Mouse (Mus musculus): ENCODE results near the gene Clic1. TPM values are rescaled to one million over a fixed set of nuclear protein-coding genes. Genes with fewer than 3 reads are reported as not detected.
A peak's percentile ranks its signal among the peaks of the same experiment; 100 is the strongest.

Clic1 gene
- polyA plus RNA-seq, 1 experiment from 2014 or later: 147 TPM

DNA sequence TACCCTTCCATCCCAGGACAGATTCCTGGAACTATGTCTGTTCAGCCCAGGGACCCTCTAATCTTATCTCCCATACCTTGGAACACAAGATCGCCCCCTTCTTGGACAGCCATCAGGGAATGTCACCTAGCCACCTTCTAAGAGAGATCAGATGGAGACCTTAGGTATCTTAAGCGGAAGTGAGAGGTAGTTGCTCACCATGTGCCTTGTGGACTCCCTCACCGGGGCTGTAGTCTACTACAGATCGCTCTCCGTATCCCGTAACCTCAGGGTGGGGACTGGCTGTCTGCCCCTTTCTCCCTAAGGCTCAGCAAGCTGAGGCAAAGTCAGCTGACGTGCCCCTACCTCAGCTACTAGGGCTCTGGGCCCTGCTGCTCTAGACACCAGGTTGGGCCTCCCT, 54.3 kb downstream of the Clic1 start:
- H3K4me1 ChIP-seq: peaks cover 7% of the 10 kb centered on the region
- ATAC-seq: no peak
- WGBS: 89% methylated on average over 7 of the region's 7 CpGs
- H3K27ac ChIP-seq: no peak overlapping the region
- H3K36me3 ChIP-seq (ENCODE audit: poor library complexity, severe bottlenecking): peaks cover 49% of the 10 kb centered on the region
- peak overlapping the region; percentile 4; the same call in 1 of the 2 replicates for H3K9ac ChIP-seq
- no peaks in the 10 kb centered on the region for H3K9me3 ChIP-seq (replicated peaks)
- no peak overlapping the region for H3K4me2 ChIP-seq
- no peak overlapping the region for H3K4me3 ChIP-seq
- H3K27me3 ChIP-seq: no peaks in the 10 kb centered on the region

DNA sequence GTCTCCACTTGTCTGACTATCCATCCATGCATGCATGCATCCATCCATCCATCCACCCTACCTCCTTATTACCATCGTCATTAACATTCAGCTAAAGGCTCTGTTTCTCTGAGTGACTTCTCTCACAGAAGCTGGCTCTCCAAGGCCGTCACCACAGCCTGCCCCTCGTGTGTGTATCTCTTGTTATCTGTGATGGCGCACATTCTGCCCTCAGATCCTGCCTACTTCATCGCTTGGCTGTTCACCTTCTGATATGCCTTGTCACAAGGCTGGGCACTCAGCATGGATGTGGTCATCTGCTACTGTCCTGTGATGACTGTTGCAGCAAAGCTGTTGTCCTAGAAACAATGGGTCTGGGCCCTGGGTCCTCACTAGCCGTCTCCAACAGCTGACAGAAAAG, 55.0 kb downstream of the Clic1 start:
- 0 out of 2 replicates have a peak overlapping the region, but pooled peaks have one; percentile 4 for H3K9ac ChIP-seq
- WGBS: 82% methylated on average over 6 of the region's 6 CpGs

DNA sequence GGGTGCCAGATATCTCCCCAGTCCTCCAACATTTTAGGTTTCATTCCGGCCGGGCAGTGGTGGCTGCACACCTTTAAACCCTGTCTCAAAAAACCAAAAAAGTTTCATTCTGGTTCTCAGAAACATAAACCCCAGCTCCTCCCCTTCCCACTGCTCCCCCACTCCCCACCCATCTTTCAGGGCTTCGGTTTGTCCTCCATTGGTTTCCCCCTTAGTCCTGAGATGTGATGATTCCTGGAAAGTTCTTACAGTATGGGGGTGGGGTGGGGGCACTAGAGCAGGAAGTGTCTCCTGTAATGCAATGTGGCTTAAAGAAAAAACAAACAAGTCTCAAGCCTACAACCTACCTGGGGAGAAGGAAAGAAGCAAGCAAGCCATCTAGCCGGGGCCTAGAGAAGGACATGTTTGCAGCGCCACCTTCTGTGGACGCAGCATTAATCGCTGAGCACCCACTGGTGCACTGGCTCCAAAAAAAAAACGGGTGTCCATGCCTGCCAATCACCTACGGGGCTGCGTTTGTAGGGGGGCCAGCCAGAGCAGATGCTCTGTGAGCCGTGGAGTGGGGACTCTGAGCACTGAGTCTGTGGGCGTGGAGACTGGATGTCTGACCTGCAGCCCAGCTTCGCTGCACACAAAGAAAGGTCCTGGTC, 56.1 kb downstream of the Clic1 start:
- Histone ChIP-seq H3K4me1 (peaks cover 7% of the 10 kb centered on the region), H3K9ac (peak overlapping the region; percentile 57; the same call in 1 of the 2 replicates), H3K27me3 (no peaks in the 10 kb centered on the region), H3K27ac (no peak overlapping the region; the same call in 1 of the 2 replicates), H3K4me2 (peak overlapping the region; percentile 49), H3K4me3 (peak overlapping the region; percentile 15; the same call in 1 of the 2 replicates), H3K9me3 (replicated peaks) (no peaks in the 10 kb centered on the region), H3K36me3 (ENCODE audit: poor library complexity, severe bottlenecking) (peaks cover 31% of the 10 kb centered on the region)
- WGBS: 23% methylated on average over 13 of the region's 13 CpGs
- ATAC-seq: no peak

More for the DNA sequence above, 55.0 kb downstream of the Clic1 start:
- Histone ChIP-seq H3K36me3 (ENCODE audit: poor library complexity, severe bottlenecking) (peaks cover 42% of the 10 kb centered on the region), H3K27ac (no peak overlapping the region), H3K9me3 (replicated peaks) (no peaks in the 10 kb centered on the region), H3K4me3 (no peak overlapping the region), H3K4me2 (no peak overlapping the region), H3K4me1 (peaks cover 7% of the 10 kb centered on the region), H3K27me3 (no peaks in the 10 kb centered on the region)
- no peak for ATAC-seq

DNA sequence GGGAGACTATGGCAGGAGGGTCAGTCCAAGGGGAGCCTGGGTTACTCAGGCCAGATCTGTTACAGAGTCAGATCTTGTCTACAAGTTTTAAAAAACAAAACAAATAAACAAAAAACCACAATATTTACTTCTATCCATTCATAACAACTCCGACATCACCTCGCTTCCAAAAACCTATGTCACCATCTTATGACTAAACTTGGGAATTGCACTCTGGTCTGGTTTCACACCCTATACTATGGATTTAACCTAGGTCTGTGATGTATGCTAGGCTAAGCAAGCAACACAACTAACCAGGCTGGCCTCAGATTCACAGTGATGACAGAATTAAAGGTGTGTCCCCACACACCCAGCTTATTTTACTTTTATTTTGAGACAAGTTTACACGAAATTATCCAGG, 56.8 kb downstream of the Clic1 start:
- WGBS: 58% methylated on average over 3 of the region's 3 CpGs
- Histone ChIP-seq H3K4me3 (no peak overlapping the region; the same call in 1 of the 2 replicates), H3K4me2 (peak overlapping the region; percentile 49)

DNA sequence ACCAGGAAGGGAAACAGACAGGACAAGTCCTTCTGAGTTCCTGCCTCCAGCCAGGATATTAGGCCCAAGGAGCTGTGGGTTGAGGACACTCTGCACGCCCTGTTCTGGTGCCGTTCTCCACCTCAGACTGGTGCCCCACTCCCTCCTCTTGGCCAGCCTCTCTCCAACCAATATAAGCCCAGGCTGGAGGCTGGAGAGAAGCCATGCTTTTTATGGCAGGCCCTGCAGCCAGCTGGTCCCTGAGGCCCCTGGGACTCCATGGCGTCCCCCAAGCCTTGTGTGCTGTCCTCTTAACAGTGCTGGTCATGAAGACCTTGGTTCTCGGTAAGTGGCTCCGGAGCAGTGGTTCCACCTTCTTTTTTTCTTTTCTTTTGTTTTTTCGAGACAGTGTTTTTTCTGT, 58.3 kb downstream of the Clic1 start, which contains the start of gene Ly6g5c:
TSS of gene Ly6g5c (plus strand) at position 183 of the 400 bp plus-strand sequence.
- whole genome bisulfite sequencing: 86% methylated on average over 6 of the region's 6 CpGs
- H3K36me3 ChIP-seq (ENCODE audit: poor library complexity, severe bottlenecking): peaks cover 9% of the 10 kb centered on the region
- H3K9ac ChIP-seq: no peak within 1 kb of the TSS
- H3K4me2 ChIP-seq: no peak within 1 kb of the TSS
- H3K9me3 ChIP-seq (replicated peaks): no peaks in the 10 kb centered on the region
- H3K27me3 ChIP-seq: no peaks in the 10 kb centered on the region
- peaks cover 7% of the 10 kb centered on the region for H3K4me1 ChIP-seq
- H3K4me3 ChIP-seq: no peak within 1 kb of the TSS
- ATAC-seq: no peak
- no peak within 1 kb of the TSS for H3K27ac ChIP-seq

More for the DNA sequence above, 56.8 kb downstream of the Clic1 start:
- no peaks in the 10 kb centered on the region for H3K27me3 ChIP-seq
- no peaks in the 10 kb centered on the region for H3K9me3 ChIP-seq (replicated peaks)
- ATAC-seq: 0 out of 2 replicates have a peak, but pooled peaks have one; percentile 27
- H3K27ac ChIP-seq: no peak overlapping the region
- H3K9ac ChIP-seq: 0 out of 2 replicates have a peak overlapping the region, but pooled peaks have one; percentile 57
- peaks cover 7% of the 10 kb centered on the region for H3K4me1 ChIP-seq
- H3K36me3 ChIP-seq (ENCODE audit: poor library complexity, severe bottlenecking): peaks cover 24% of the 10 kb centered on the region

Other genes with a start within 250 kb of the Clic1 start
- gene Cyp21a1, start 245.4 kb upstream of the Clic1 start, polyA plus RNA-seq (2015; fragmentation: Nextera tagmentation; extraction: Ambion mirVana): not detected in 2 replicates
- 36.6 and 40.0 TPM in 2 replicates for gene Stk19, start 213.0 kb upstream of the Clic1 start, polyA plus RNA-seq (2015; fragmentation: Nextera tagmentation; extraction: Ambion mirVana)
- 68.6 and 75.7 TPM in 2 replicates for gene Dxo, start 212.9 kb upstream of the Clic1 start, polyA plus RNA-seq (2015; fragmentation: Nextera tagmentation; extraction: Ambion mirVana)
- 50.1 and 57.9 TPM in 2 replicates for gene Skiv2l, start 199.8 kb upstream of the Clic1 start, polyA plus RNA-seq (2015; fragmentation: Nextera tagmentation; extraction: Ambion mirVana)
- gene Nelfe, start 199.6 kb upstream of the Clic1 start, polyA plus RNA-seq (2015; fragmentation: Nextera tagmentation; extraction: Ambion mirVana): 106 and 109 TPM in 2 replicates
- gene Cfb, start 187.4 kb upstream of the Clic1 start, polyA plus RNA-seq (2015; fragmentation: Nextera tagmentation; extraction: Ambion mirVana): 1.9 and 2.0 TPM in 2 replicates
- 7.8 and 9.7 TPM in 2 replicates for gene Zbtb12, start 170.5 kb upstream of the Clic1 start, polyA plus RNA-seq (2015; fragmentation: Nextera tagmentation; extraction: Ambion mirVana)
- gene Gm20547, start 167.9 kb upstream of the Clic1 start, polyA plus RNA-seq (2015; fragmentation: Nextera tagmentation; extraction: Ambion mirVana): not detected in 2 replicates
- 0.74 and 1.4 TPM in 2 replicates for gene C2, start 151.7 kb upstream of the Clic1 start, polyA plus RNA-seq (2015; fragmentation: Nextera tagmentation; extraction: Ambion mirVana)
- gene Ehmt2, start 151.5 kb upstream of the Clic1 start, polyA plus RNA-seq (2015; fragmentation: Nextera tagmentation; extraction: Ambion mirVana): 97.9 and 107 TPM in 2 replicates
- gene Slc44a4, start 135.5 kb upstream of the Clic1 start, polyA plus RNA-seq (2015; fragmentation: Nextera tagmentation; extraction: Ambion mirVana): not detected in 2 replicates
- 18.0 and 18.7 TPM in 2 replicates for gene Neu1, start 118.7 kb upstream of the Clic1 start, polyA plus RNA-seq (2015; fragmentation: Nextera tagmentation; extraction: Ambion mirVana)
- 0.10 and 0.12 TPM in 2 replicates for gene Hspa1b, start 90.7 kb upstream of the Clic1 start, polyA plus RNA-seq (2015; fragmentation: Nextera tagmentation; extraction: Ambion mirVana)
- gene Gm20481, start 80.1 kb upstream of the Clic1 start, polyA plus RNA-seq (2015; fragmentation: Nextera tagmentation; extraction: Ambion mirVana): not detected in 2 replicates
- gene Hspa1a, start 77.8 kb upstream of the Clic1 start, polyA plus RNA-seq (2015; fragmentation: Nextera tagmentation; extraction: Ambion mirVana): 1.5 and 1.6 TPM in 2 replicates
- 1.00 and 1.3 TPM in 2 replicates for gene Hspa1l, start 77.3 kb upstream of the Clic1 start, polyA plus RNA-seq (2015; fragmentation: Nextera tagmentation; extraction: Ambion mirVana)
- gene Lsm2, start 68.1 kb upstream of the Clic1 start, polyA plus RNA-seq (2015; fragmentation: Nextera tagmentation; extraction: Ambion mirVana): 203 and 213 TPM in 2 replicates
- 88.4 and 104 TPM in 2 replicates for gene Vars, start 49.0 kb upstream of the Clic1 start, polyA plus RNA-seq (2015; fragmentation: Nextera tagmentation; extraction: Ambion mirVana)
- 0.18 and 0.20 TPM in 2 replicates for gene Vwa7, start 33.4 kb upstream of the Clic1 start, polyA plus RNA-seq (2015; fragmentation: Nextera tagmentation; extraction: Ambion mirVana)
- gene Sapcd1, start 21.9 kb upstream of the Clic1 start, polyA plus RNA-seq (2015; fragmentation: Nextera tagmentation; extraction: Ambion mirVana): 7.2 and 7.8 TPM in 2 replicates
- 4.5 and 5.9 TPM in 2 replicates for gene Msh5, start 3.2 kb upstream of the Clic1 start, polyA plus RNA-seq (2015; fragmentation: Nextera tagmentation; extraction: Ambion mirVana)
- gene Ddah2, start 9.1 kb downstream of the Clic1 start, polyA plus RNA-seq (2015; fragmentation: Nextera tagmentation; extraction: Ambion mirVana): 543 and 566 TPM in 2 replicates
- not detected in 2 replicates for gene Ly6g6c, start 15.4 kb downstream of the Clic1 start, polyA plus RNA-seq (2015; fragmentation: Nextera tagmentation; extraction: Ambion mirVana)
- 0.29 and 0.56 TPM in 2 replicates for gene Mpig6b, start 16.2 kb downstream of the Clic1 start, polyA plus RNA-seq (2015; fragmentation: Nextera tagmentation; extraction: Ambion mirVana)
- gene Ly6g6e, start 26.9 kb downstream of the Clic1 start, polyA plus RNA-seq (2015; fragmentation: Nextera tagmentation; extraction: Ambion mirVana): 1.7 and 2.3 TPM in 2 replicates
- 0.58 and 0.81 TPM in 2 replicates for gene Ly6g6d, start 28.1 kb downstream of the Clic1 start, polyA plus RNA-seq (2015; fragmentation: Nextera tagmentation; extraction: Ambion mirVana)
- 0.25 TPM in 1 of 2 replicates, not detected in the other for gene Ly6g6f, start 35.6 kb downstream of the Clic1 start, polyA plus RNA-seq (2015; fragmentation: Nextera tagmentation; extraction: Ambion mirVana)
- gene Abhd16a, start 39.3 kb downstream of the Clic1 start, polyA plus RNA-seq (2015; fragmentation: Nextera tagmentation; extraction: Ambion mirVana): 74.9 and 77.6 TPM in 2 replicates
- not detected in 2 replicates for gene Ly6g5c, start 58.3 kb downstream of the Clic1 start, polyA plus RNA-seq (2015; fragmentation: Nextera tagmentation; extraction: Ambion mirVana)
- gene Ly6g5b, start 65.5 kb downstream of the Clic1 start, polyA plus RNA-seq (2015; fragmentation: Nextera tagmentation; extraction: Ambion mirVana): 1.2 and 1.3 TPM in 2 replicates
- gene Gpank1, start 71.5 kb downstream of the Clic1 start, polyA plus RNA-seq (2015; fragmentation: Nextera tagmentation; extraction: Ambion mirVana): 32.4 and 33.3 TPM in 2 replicates
- gene Csnk2b, start 72.1 kb downstream of the Clic1 start, polyA plus RNA-seq (2015; fragmentation: Nextera tagmentation; extraction: Ambion mirVana): 339 and 356 TPM in 2 replicates
- 8.3 and 8.6 TPM in 2 replicates for gene D17H6S53E, start 76.4 kb downstream of the Clic1 start, polyA plus RNA-seq (2015; fragmentation: Nextera tagmentation; extraction: Ambion mirVana)
- gene Apom, start 82.1 kb downstream of the Clic1 start, polyA plus RNA-seq (2015; fragmentation: Nextera tagmentation; extraction: Ambion mirVana): 0.93 and 0.99 TPM in 2 replicates
- 82.5 and 82.6 TPM in 2 replicates for gene Bag6, start 85.2 kb downstream of the Clic1 start, polyA plus RNA-seq (2015; fragmentation: Nextera tagmentation; extraction: Ambion mirVana)
- 213 TPM in 2 replicates for gene Prrc2a, start 114.9 kb downstream of the Clic1 start, polyA plus RNA-seq (2015; fragmentation: Nextera tagmentation; extraction: Ambion mirVana)
- gene Aif1, start 126.1 kb downstream of the Clic1 start, polyA plus RNA-seq (2015; fragmentation: Nextera tagmentation; extraction: Ambion mirVana): 5.6 and 6.0 TPM in 2 replicates
- 3.5 and 4.2 TPM in 2 replicates for gene Lst1, start 138.5 kb downstream of the Clic1 start, polyA plus RNA-seq (2015; fragmentation: Nextera tagmentation; extraction: Ambion mirVana)
- gene Ltb, start 144.5 kb downstream of the Clic1 start, polyA plus RNA-seq (2015; fragmentation: Nextera tagmentation; extraction: Ambion mirVana): 0.20 TPM in 1 of 2 replicates, not detected in the other
- gene Tnf, start 152.0 kb downstream of the Clic1 start, polyA plus RNA-seq (2015; fragmentation: Nextera tagmentation; extraction: Ambion mirVana): not detected in 2 replicates
- 0.16 TPM in 1 of 2 replicates, not detected in the other for gene Lta, start 155.4 kb downstream of the Clic1 start, polyA plus RNA-seq (2015; fragmentation: Nextera tagmentation; extraction: Ambion mirVana)
- gene Gm16181, start 170.9 kb downstream of the Clic1 start, polyA plus RNA-seq (2015; fragmentation: Nextera tagmentation; extraction: Ambion mirVana): 0.37 and 0.59 TPM in 2 replicates
- 20.8 and 24.3 TPM in 2 replicates for gene Atp6v1g2, start 183.7 kb downstream of the Clic1 start, polyA plus RNA-seq (2015; fragmentation: Nextera tagmentation; extraction: Ambion mirVana)
- gene Nfkbil1, start 185.8 kb downstream of the Clic1 start, polyA plus RNA-seq (2015; fragmentation: Nextera tagmentation; extraction: Ambion mirVana): 10.5 and 11.2 TPM in 2 replicates
- gene Ddx39b, start 191.8 kb downstream of the Clic1 start, polyA plus RNA-seq (2015; fragmentation: Nextera tagmentation; extraction: Ambion mirVana): 592 and 632 TPM in 2 replicates
- gene H2-D1, start 212.8 kb downstream of the Clic1 start, polyA plus RNA-seq (2015; fragmentation: Nextera tagmentation; extraction: Ambion mirVana): 37.7 and 45.8 TPM in 2 replicates